Mouse (Mus musculus) embryonic facial prominence, embryonic 15.5 days (tissue): Measurements from ENCODE around the gene Caprin2. TPM values are rescaled to one million over a fixed set of nuclear protein-coding genes. Genes with fewer than 3 reads are reported as not detected.
"Not testable (repeated sequence)": the region's sequence is repeated elsewhere in the genome, so short reads cannot be mapped to it uniquely, and the experiment has no call there.

ENCODE experiments used
- ATAC-seq: fragments of 200-750 bp; cut with Nextera tagmentation; 2 replicates; pipeline ENCODE4 v1.8.0; 2017; ENCODE audit warnings: low read depth, moderate TSS enrichment; ENCODE audit not compliant: insufficient number of reproducible peaks, low FRiP score, low TSS enrichment
- H3K27ac ChIP-seq: fragments of 300-500 bp; sonication (generic); replicated peaks from 2 replicates; pipeline ENCODE4 v1.5.1; 2015; ENCODE audit warnings: mild to moderate bottlenecking, inconsistent platforms
- H3K27me3 ChIP-seq: fragments of 300-500 bp; sonication (generic); 2 replicates; pipeline ENCODE4 v1.6.1; 2015; ENCODE audit warnings: inconsistent platforms
- H3K36me3 ChIP-seq: fragments of 300-500 bp; sonication (generic); 2 replicates; pipeline ENCODE4 v1.6.1; 2015; ENCODE audit warnings: mild to moderate bottlenecking, inconsistent platforms
- H3K4me1 ChIP-seq: fragments of 300-500 bp; sonication (generic); 2 replicates; pipeline ENCODE4 v1.6.1; 2015; ENCODE audit warnings: inconsistent platforms
- H3K4me2 ChIP-seq: fragments of 300-500 bp; sonication (generic); replicated peaks from 2 replicates; pipeline ENCODE4 v1.6.1; 2015; ENCODE audit warnings: mild to moderate bottlenecking, inconsistent platforms
- H3K4me3 ChIP-seq: fragments of 300-500 bp; sonication (generic); replicated peaks from 2 replicates; pipeline ENCODE4 v1.5.1; 2015; ENCODE audit warnings: mild to moderate bottlenecking, inconsistent platforms
- H3K9ac ChIP-seq: fragments of 300-500 bp; sonication (generic); 2 replicates; pipeline ENCODE4 v1.6.1; 2015; ENCODE audit warnings: inconsistent platforms
- H3K9me3 ChIP-seq: fragments of 300-500 bp; sonication (generic); replicated peaks from 2 replicates; pipeline ENCODE4 v1.6.1; 2016; ENCODE audit warnings: inconsistent platforms
- WGBS: fragments of 180-500 bp; shearing (Covaris S2); methylation state at CpG from one replicate; pipeline ENCODE4 v1.1.7; 2015; 5-methylcytosine and 5-hydroxymethylcytosine counted together
- polyA plus RNA-seq: library from polyadenylated mRNA; unstranded; fragments of >200 nt; fragmentation: Nextera tagmentation; extraction: Ambion mirVana; gene quantifications from 2 replicates; pipeline ENCODE4 v1.2.1, GENCODE M21; 2015

Caprin2 gene
- polyA plus RNA-seq, result 12.3 TPM in 2 replicates

DNA sequence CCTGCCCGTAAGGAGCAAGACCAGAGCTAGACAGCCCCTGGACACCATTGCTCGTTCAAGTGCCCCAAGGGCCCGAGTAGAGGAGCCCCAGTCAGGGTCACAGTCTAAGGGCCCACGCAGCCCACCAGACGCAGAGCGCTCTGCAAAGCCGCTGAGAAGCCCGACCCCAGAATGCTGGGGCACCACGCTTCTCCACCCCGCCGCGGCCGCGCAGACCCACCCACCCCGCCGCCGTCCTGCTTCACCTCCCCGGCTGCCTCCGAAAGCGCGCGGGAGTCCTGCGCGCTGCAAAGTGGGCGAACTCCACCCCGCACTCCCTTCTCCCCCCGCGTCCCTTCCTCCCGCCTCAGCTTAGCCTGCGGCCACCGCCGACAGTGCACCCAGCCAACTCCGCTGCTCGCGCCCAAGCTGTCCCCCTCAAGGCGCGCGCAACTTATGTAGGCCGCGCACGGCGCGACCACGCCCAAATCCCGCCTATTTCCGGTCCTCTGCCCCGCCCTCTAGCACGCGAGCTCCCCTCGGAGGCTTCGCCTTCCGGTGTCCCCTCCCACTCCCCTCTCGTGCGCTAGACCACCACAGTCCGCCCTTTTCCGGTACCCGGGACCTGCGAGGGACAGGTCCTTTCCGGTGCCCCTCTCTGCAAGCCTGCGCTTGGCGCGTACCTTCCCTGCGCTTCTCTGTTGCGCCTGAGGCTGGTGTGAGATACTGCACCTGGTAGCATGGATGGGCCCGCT lies at the start of gene Caprin2:
Gene Caprin2 (minus strand): TSS at position 465 of the 734 bp plus-strand sequence.
- Histone ChIP-seq H3K9me3 (no peaks in the 10 kb centered on the region), H3K36me3 (no peaks in the 10 kb centered on the region), H3K4me1 (peaks cover 7% of the 10 kb centered on the region), H3K4me2 (peak within 1 kb of the TSS; percentile 63), H3K27ac (peak within 1 kb of the TSS; percentile 85), H3K4me3 (peak within 1 kb of the TSS; percentile 75), H3K9ac (peak within 1 kb of the TSS; percentile 65), H3K27me3 (no peaks in the 10 kb centered on the region)
- under 1% methylated on average over 65 of the region's 65 CpGs for WGBS
- peak; percentile 98 for ATAC-seq

- ATAC-seq, result peak; percentile 57
- peaks cover 7% of the 10 kb centered on the region; the same call in 1 of the 2 replicates for H3K4me1 ChIP-seq
- H3K9ac ChIP-seq, result peak overlapping the region; percentile 76
- peak overlapping the region; percentile 86 for H3K4me2 ChIP-seq
- no peaks in the 10 kb centered on the region for H3K27me3 ChIP-seq
- H3K4me3 ChIP-seq, result peak overlapping the region; percentile 77
- under 1% methylated on average over 90 of the region's 92 CpGs for WGBS
- peak overlapping the region; percentile 92 for H3K27ac ChIP-seq
- no peaks in the 10 kb centered on the region for H3K9me3 ChIP-seq
- no peaks in the 10 kb centered on the region for H3K36me3 ChIP-seq
Observed at GRCm38 (mm10) chr6:148944767-148945508, 48.9 kb upstream of the Caprin2 start.

DNA sequence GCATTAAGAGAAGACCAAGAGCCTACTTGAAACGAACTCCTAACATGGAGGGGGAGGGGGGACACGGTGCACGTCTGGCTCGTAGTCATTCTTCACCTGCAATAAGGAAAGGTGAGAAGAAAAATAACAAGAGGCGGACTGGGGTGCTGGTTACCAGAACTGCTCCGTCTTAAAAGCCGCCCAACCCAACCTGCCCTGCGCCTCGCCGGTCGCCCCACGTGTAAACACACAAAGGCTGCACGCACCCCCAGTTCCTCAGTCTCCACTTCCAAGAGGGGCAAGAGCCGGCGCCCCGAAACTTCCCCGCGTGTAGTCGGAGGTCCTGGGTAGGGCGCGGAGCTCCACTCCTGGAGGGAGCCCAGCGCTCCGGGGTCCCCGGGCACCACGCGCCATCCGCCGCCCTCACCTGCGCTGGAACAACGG lies 48.3 kb upstream of the Caprin2 start:
- no peaks in the 10 kb centered on the region for H3K27me3 ChIP-seq
- peaks cover 7% of the 10 kb centered on the region; the same call in 1 of the 2 replicates for H3K4me1 ChIP-seq
- peak overlapping the region; percentile 92 for H3K27ac ChIP-seq
- no peaks in the 10 kb centered on the region for H3K9me3 ChIP-seq
- peak overlapping the region; percentile 86 for H3K4me2 ChIP-seq
- H3K9ac ChIP-seq, result peak overlapping the region; percentile 76
- ATAC-seq, result no peak
- WGBS, result under 1% methylated on average over 30 of the region's 30 CpGs
- no peaks in the 10 kb centered on the region for H3K36me3 ChIP-seq
- H3K4me3 ChIP-seq, result peak overlapping the region; percentile 77

DNA sequence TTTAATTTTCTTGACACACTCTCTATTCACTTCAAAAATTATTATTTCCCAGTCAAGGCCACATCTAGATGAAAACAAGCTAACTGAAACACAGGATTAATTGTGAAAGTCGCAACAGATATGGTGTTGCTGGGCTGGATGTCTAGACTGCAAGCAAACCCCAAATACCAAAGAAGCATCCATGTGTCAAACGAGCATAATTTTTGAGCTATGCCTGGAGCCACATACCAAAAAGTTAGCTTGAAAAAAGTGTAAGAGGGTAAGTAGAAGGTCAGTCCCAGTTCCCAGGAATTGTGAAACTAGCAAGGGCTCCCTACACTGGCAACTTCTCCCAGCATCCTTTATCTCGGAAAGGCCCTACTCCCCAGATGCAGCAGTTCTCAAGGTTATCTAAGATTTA lies 47.7 kb upstream of the Caprin2 start:
- WGBS, result 17% methylated on average over 3 of the region's 3 CpGs
- peaks cover 7% of the 10 kb centered on the region; the same call in 1 of the 2 replicates for H3K4me1 ChIP-seq
- H3K9ac ChIP-seq, result no peak overlapping the region
- no peaks in the 10 kb centered on the region for H3K27me3 ChIP-seq
- H3K4me2 ChIP-seq, result peak overlapping the region; percentile 86
- ATAC-seq, result no peak
- H3K9me3 ChIP-seq, result no peaks in the 10 kb centered on the region
- H3K27ac ChIP-seq, result no peak overlapping the region
- H3K4me3 ChIP-seq, result peak overlapping the region; percentile 77
- no peaks in the 10 kb centered on the region for H3K36me3 ChIP-seq

- Histone ChIP-seq H3K36me3 (no peaks in the 10 kb centered on the region), H3K27ac (no peak overlapping the region), H3K4me2 (no peak overlapping the region), H3K4me1 (peaks cover 7% of the 10 kb centered on the region; the same call in 1 of the 2 replicates), H3K9ac (no peak overlapping the region), H3K9me3 (no peaks in the 10 kb centered on the region), H3K4me3 (no peak overlapping the region), H3K27me3 (no peaks in the 10 kb centered on the region)
- no peak for ATAC-seq
- 69% methylated on average over 4 of the region's 4 CpGs for WGBS
Observed at GRCm38 (mm10) chr6:148942406-148942805, 46.4 kb upstream of the Caprin2 start.

GRCm38 (mm10) chr6:148941880-148942279 lies 45.8 kb upstream of the Caprin2 start:
- Histone ChIP-seq H3K9me3 (no peaks in the 10 kb centered on the region), H3K27me3 (no peaks in the 10 kb centered on the region), H3K9ac (no peak overlapping the region), H3K36me3 (no peaks in the 10 kb centered on the region), H3K4me3 (no peak overlapping the region), H3K27ac (no peak overlapping the region), H3K4me2 (no peak overlapping the region), H3K4me1 (peaks cover 5% of the 10 kb centered on the region; the same call in 1 of the 2 replicates)
- WGBS, result 64% methylated on average over 5 of the region's 5 CpGs
- no peak for ATAC-seq

DNA sequence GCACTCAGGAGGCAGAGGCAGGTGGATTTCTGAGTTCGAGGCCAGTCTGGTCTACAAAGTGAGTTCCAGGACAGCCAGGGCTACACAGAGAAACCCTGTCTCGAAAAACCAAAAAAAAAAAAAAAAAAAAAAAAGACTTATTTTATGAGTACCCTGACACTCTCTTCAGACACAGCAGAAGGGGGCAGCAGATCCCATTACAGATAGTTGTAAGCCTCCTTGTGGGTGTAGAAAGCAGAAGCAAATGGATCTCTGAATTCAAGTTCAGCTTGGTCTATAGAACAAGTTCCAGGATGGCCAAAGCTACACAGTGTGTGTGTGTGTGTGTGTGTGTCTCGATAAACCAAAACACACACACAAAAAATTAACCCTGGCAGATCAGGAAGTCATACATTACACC lies 44.3 kb upstream of the Caprin2 start:
- H3K9me3 ChIP-seq, H3K4me3 ChIP-seq, ATAC-seq, H3K9ac ChIP-seq, H3K36me3 ChIP-seq, H3K27me3 ChIP-seq, H3K4me2 ChIP-seq, H3K27ac ChIP-seq, H3K4me1 ChIP-seq: not testable (repeated sequence)
- 83% methylated on average over 2 of the region's 3 CpGs for WGBS

DNA sequence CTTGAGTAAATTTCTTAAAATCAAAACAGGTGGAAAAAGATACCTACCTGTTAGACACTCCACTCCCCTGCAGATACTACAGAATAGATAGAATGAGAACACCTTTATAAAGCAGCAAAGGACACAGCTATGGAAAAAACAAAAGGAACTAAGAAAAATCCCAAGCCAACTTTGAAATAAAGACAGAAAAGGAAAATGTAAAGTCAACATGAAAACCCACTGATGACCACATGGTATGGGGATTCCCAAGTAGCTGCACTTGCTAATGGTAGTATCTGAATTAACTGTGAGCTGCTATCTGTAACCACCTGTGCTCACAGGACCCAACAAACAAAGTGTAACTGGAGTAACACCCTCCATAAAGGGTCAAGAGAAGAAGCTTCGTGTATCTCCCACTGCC lies 41.7 kb upstream of the Caprin2 start:
- Histone ChIP-seq H3K27me3 (no peaks in the 10 kb centered on the region), H3K4me1 (no peaks in the 10 kb centered on the region), H3K27ac (no peak overlapping the region), H3K9ac (no peak overlapping the region), H3K4me3 (no peak overlapping the region), H3K4me2 (no peak overlapping the region), H3K9me3 (no peaks in the 10 kb centered on the region), H3K36me3 (no peaks in the 10 kb centered on the region)
- WGBS, result 43% methylated on average over 1 of the region's 1 CpGs
- ATAC-seq, result no peak

DNA sequence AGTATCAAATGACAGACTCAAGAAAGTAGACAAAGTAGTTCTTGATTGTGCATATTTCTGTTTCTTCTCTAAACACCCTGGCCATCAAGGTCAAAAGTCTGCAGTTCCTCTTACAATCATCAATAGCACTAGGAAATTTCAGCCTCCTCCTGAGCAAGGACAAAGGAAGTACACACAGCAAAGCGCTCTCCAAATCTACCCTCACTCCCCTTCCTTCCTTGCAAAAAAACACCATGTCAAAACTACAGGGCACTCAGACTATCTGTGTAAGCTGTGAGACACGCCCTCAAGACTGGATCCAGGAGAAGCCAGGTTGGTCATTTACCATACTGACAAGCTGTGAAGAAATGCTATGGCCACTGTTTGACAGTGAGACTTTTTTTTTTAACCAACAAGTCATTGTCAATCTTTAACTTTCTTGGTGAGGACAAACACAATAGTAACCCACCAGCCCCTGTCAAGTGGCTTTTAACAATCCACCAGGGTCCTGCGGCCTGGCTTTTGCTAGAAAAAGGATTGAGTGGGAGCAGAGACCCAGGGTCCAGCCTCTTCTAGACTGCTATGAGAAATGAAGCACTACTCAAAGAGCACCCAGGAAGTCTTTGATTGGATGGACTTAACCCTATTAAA lies 39.0 kb upstream of the Caprin2 start:
- ATAC-seq, result no peak
- no peaks in the 10 kb centered on the region for H3K9me3 ChIP-seq
- H3K27ac ChIP-seq, result no peak overlapping the region
- H3K4me1 ChIP-seq, result no peaks in the 10 kb centered on the region
- H3K4me3 ChIP-seq, result no peak overlapping the region
- H3K27me3 ChIP-seq, result no peaks in the 10 kb centered on the region
- WGBS, result 72% methylated on average over 3 of the region's 3 CpGs
- no peak overlapping the region for H3K9ac ChIP-seq
- no peak overlapping the region for H3K4me2 ChIP-seq
- H3K36me3 ChIP-seq, result peaks cover 20% of the 10 kb centered on the region

- H3K4me2 ChIP-seq, result no peak overlapping the region
- H3K36me3 ChIP-seq, result peaks cover 40% of the 10 kb centered on the region
- no peak for ATAC-seq
- no peaks in the 10 kb centered on the region for H3K9me3 ChIP-seq
- no peaks in the 10 kb centered on the region for H3K4me1 ChIP-seq
- no peaks in the 10 kb centered on the region for H3K27me3 ChIP-seq
- H3K4me3 ChIP-seq, result no peak overlapping the region
- WGBS, result 86% methylated on average over 6 of the region's 6 CpGs
- no peak overlapping the region for H3K9ac ChIP-seq
- H3K27ac ChIP-seq, result no peak overlapping the region
Observed at GRCm38 (mm10) chr6:148931281-148931680, 35.2 kb upstream of the Caprin2 start.

- Histone ChIP-seq H3K27me3 (no peaks in the 10 kb centered on the region), H3K4me2 (no peak overlapping the region), H3K4me3 (no peak overlapping the region), H3K4me1 (no peaks in the 10 kb centered on the region), H3K9me3 (no peaks in the 10 kb centered on the region), H3K9ac (no peak overlapping the region), H3K27ac (no peak overlapping the region), H3K36me3 (peaks cover 15% of the 10 kb centered on the region)
- ATAC-seq, result no peak
Observed at GRCm38 (mm10) chr6:148918841-148919398, 22.9 kb upstream of the Caprin2 start.
